Mouse (Mus musculus) brain, embryonic 14.5 days (tissue): ENCODE data around the gene Yy1.

ENCODE experiments used
- CTCF ChIP-seq: fragments of 200-500 bp; IDR thresholded peaks from 2 replicates; pipeline ENCODE4 v1.5.1; 2012; ENCODE audit warnings: inconsistent platforms, mild to moderate bottlenecking, moderate library complexity, borderline replicate concordance; ENCODE audit not compliant: insufficient read depth, insufficient read length; ENCODE audit errors: extremely low read depth
- POLR2A ChIP-seq: fragments of 200-500 bp; IDR thresholded peaks from 2 replicates; pipeline ENCODE4 v1.6.1; 2012; ENCODE audit warnings: mild to moderate bottlenecking, inconsistent platforms, borderline replicate concordance; ENCODE audit not compliant: poor library complexity, insufficient read depth, insufficient read length, severe bottlenecking; ENCODE audit errors: extremely low read depth

DNA sequence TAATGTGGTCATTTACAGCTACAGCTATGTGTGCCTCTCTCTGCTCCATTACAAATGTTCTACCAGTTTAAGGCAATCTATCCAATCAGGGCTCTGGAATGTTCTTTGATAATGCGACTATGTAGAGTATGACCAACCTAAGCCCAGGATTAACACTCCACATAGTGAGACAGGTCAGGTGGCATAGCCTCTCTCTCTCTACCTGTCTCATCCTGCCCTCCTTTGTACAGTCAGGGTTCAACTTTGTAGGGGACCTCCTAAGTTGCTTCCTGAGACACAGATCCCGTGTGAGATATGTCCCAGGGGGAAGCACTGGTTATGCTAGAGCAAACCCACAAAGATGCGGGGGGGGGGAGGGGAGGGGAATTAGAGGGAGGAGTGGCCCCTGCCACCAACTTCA lies 42.5 kb upstream of the Yy1 start:
- no peak for TF ChIP-seq CTCF
- TF ChIP-seq POLR2A, result no peak
